Mouse (Mus musculus) ES-Bruce4 (cell line): ENCODE measurements around the gene Syp.

Source experiments
- CTCF ChIP-seq: IDR thresholded peaks from one replicate; pipeline ENCODE4 v1.8.1; 2011; ENCODE audit warnings: low read depth, low read length
- EP300 ChIP-seq: IDR thresholded peaks from 2 replicates; pipeline ENCODE4 v1.6.1; 2011; ENCODE audit warnings: low read depth, low read length; ENCODE audit not compliant: insufficient read depth
- POLR2A ChIP-seq: IDR thresholded peaks from one replicate; pipeline ENCODE4 v1.8.1; 2011; ENCODE audit warnings: low read length; ENCODE audit not compliant: insufficient read depth

DNA sequence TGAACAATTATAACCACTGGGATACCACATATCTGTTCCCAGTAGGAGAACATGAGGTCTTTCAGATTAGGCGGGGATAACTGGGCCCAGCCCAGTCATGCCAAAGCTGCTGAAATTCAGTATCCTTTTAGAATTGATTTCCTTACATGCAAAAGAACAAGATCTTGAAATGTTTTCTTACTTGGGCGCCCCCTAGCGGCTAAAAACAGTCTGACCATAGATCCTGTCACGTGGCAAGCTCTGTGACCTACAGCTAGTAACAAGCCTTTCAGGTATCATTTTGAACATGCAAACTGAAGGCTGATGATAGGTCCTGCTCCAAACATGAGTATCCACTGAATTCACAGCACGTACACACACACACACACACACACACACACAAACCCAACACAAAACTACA, 7.1 kb downstream of the Syp start:
- TF ChIP-seq CTCF (no peak), POLR2A (no peak), EP300 (no peak)
